Mouse (Mus musculus) liver, embryonic 16.5 days (tissue): ENCODE measurements around the gene Dnajb4. TPM values are rescaled to one million over a fixed set of nuclear protein-coding genes. Genes with fewer than 3 reads are reported as not detected.
A peak's percentile ranks its signal among the peaks of the same experiment; 100 is the strongest.
"Not testable (repeated sequence)": the region's sequence is repeated elsewhere in the genome, so short reads cannot be mapped to it uniquely, and the experiment has no call there.

Experiments
- ATAC-seq: fragments of 200-750 bp; cut with Nextera tagmentation; 2 replicates; pipeline ENCODE4 v1.8.0; 2017; ENCODE audit warnings: low read depth, mild to moderate bottlenecking, moderate number of reproducible peaks, moderate library complexity
- H3K27ac ChIP-seq: fragments of 300-500 bp; sonication (generic); 2 replicates; pipeline ENCODE4 v1.5.1; 2014; ENCODE audit warnings: mild to moderate bottlenecking, low read length
- H3K27me3 ChIP-seq: fragments of 300-500 bp; sonication (generic); 2 replicates; pipeline ENCODE4 v1.6.1; 2014; ENCODE audit warnings: low read depth, low read length, mixed read lengths; ENCODE audit not compliant: control insufficient read depth, insufficient read depth
- H3K36me3 ChIP-seq: fragments of 300-500 bp; sonication (generic); 2 replicates; pipeline ENCODE4 v1.6.1; 2014; ENCODE audit warnings: mild to moderate bottlenecking; ENCODE audit not compliant: control insufficient read depth, insufficient read depth
- H3K4me1 ChIP-seq: fragments of 300-500 bp; sonication (generic); 2 replicates; pipeline ENCODE4 v1.6.1; 2014; ENCODE audit warnings: low read depth, low read length, mixed read lengths; ENCODE audit not compliant: control insufficient read depth
- H3K4me2 ChIP-seq: fragments of 300-500 bp; sonication (generic); 2 replicates; pipeline ENCODE4 v1.6.1; 2014; ENCODE audit warnings: low read depth, low read length, mixed read lengths
- H3K4me3 ChIP-seq: fragments of 300-500 bp; sonication (generic); 2 replicates; pipeline ENCODE4 v1.5.1; 2014; ENCODE audit warnings: low read depth, mild to moderate bottlenecking, low read length
- H3K9ac ChIP-seq: fragments of 300-500 bp; sonication (generic); 2 replicates; pipeline ENCODE4 v1.6.1; 2014; ENCODE audit warnings: low read depth, low read length
- H3K9me3 ChIP-seq: fragments of 300-500 bp; sonication (generic); replicated peaks from 2 replicates; pipeline ENCODE4 v1.6.1; 2016; ENCODE audit warnings: low read length; ENCODE audit not compliant: control insufficient read depth
- WGBS: fragments of 180-500 bp; shearing (Covaris S2); extraction: QIAGEN DNeasy Blood & Tissue Kit; methylation state at CpG from one replicate; pipeline ENCODE4 v1.1.7; 2014; ENCODE audit not compliant: insufficient replicate concordance; 5-methylcytosine and 5-hydroxymethylcytosine counted together
- polyA plus RNA-seq: library from polyadenylated mRNA; unstranded; fragments of >200 nt; fragmentation: Nextera tagmentation; extraction: Ambion mirVana; gene quantifications from 2 replicates; pipeline ENCODE4 v1.2.1, GENCODE M21; 2015

Dnajb4 gene
- polyA plus RNA-seq, 1 experiment from 2014 or later: 37.1 TPM

DNA sequence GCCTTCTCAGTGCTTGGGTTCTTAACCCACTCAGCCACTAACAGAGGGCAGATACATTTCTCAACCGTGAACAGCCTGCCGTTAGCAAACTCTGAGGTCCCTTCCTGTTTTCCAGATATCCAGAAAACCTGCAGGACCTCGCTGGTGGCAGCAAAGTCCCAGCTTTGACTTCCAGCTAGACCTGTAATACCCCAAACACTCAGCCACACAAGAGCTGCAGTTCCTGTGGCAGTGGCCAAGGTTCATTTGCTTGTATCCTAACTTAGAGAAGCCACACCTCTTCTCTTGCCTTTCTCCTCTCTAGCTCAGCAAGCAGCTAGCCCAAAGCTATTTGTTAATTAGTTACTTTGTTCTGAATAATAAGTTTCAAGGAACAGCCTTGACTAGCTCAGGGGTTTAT lies 60.2 kb downstream of the Dnajb4 start:
- H3K4me2 ChIP-seq: no peak overlapping the region

DNA sequence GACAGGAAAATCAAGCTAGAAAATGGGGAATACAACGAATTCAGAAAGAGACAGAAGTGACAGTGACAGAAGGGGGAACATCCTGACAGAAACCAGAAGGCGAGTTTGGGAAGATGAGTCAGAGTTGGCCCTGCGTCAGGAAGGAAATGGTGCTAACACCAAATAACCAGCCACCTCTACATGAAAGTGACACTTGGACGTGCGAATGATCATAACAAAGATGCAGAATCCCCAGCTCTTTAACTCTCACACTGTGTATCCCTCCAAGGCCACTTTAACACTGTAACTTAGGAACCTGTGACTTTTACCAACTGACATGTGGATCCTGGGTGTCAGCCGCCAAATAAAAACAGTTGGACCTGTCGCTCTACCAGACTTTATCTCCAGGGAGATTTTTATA lies 60.7 kb downstream of the Dnajb4 start:
- H3K4me3 ChIP-seq: no peak overlapping the region
- H3K27ac ChIP-seq: no peak overlapping the region; the same call in 1 of the 2 replicates
- no peaks in the 10 kb centered on the region for H3K9me3 ChIP-seq
- H3K9ac ChIP-seq: no peak overlapping the region
- no peak overlapping the region for H3K4me2 ChIP-seq
- H3K4me1 ChIP-seq: peaks cover 46% of the 10 kb centered on the region
- H3K36me3 ChIP-seq: no peaks in the 10 kb centered on the region
- H3K27me3 ChIP-seq: no peaks in the 10 kb centered on the region
- 23% methylated on average over 7 of the region's 7 CpGs for WGBS
- ATAC-seq: no peak

More for the DNA sequence above, 60.2 kb downstream of the Dnajb4 start:
- Histone ChIP-seq H3K27ac (no peak overlapping the region; the same call in 1 of the 2 replicates), H3K4me3 (no peak overlapping the region), H3K27me3 (no peaks in the 10 kb centered on the region), H3K36me3 (no peaks in the 10 kb centered on the region), H3K9ac (no peak overlapping the region), H3K9me3 (no peaks in the 10 kb centered on the region), H3K4me1 (peaks cover 49% of the 10 kb centered on the region)
- no peak for ATAC-seq
- 6% methylated on average over 3 of the region's 3 CpGs for WGBS

- Histone ChIP-seq H3K4me2 (no peak overlapping the region), H3K9me3 (no peaks in the 10 kb centered on the region), H3K4me1 (peaks cover 24% of the 10 kb centered on the region), H3K27me3 (no peaks in the 10 kb centered on the region), H3K36me3 (no peaks in the 10 kb centered on the region), H3K9ac (no peak overlapping the region), H3K27ac (no peak overlapping the region), H3K4me3 (no peak overlapping the region)
- no peak for ATAC-seq
- 55% methylated on average over 12 of the region's 12 CpGs for WGBS
These were observed 62.8 kb downstream of the Dnajb4 start for GRCm38 (mm10) chr3:152147085-152147831.

DNA sequence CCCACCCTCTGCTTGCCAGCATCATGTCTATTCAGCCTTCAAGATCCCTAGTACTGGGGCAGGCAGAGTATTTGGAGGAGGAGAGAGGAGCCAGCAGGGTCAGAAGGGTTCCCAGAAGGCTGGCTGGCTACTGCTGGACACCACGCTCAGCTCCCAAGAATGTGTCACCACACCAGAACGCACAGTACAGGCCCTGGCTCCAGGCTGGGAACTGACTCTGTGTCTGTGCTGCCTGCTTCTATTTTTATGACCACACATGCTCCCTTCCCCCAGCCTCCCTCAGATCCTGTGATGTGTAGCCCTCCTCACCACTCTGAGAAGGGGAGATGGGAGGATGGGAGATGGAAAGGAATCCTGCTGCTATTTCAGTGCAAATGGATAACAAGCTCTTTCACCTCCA lies 64.9 kb downstream of the Dnajb4 start:
- ATAC-seq: peak; percentile 38; the same call in 1 of the 2 replicates
- Histone ChIP-seq H3K4me3 (no peak overlapping the region), H3K27ac (no peak overlapping the region), H3K4me2 (no peak overlapping the region), H3K27me3 (no peaks in the 10 kb centered on the region), H3K9ac (no peak overlapping the region), H3K9me3 (no peaks in the 10 kb centered on the region), H3K36me3 (no peaks in the 10 kb centered on the region), H3K4me1 (peaks cover 10% of the 10 kb centered on the region)
- WGBS: 58% methylated on average over 2 of the region's 2 CpGs

DNA sequence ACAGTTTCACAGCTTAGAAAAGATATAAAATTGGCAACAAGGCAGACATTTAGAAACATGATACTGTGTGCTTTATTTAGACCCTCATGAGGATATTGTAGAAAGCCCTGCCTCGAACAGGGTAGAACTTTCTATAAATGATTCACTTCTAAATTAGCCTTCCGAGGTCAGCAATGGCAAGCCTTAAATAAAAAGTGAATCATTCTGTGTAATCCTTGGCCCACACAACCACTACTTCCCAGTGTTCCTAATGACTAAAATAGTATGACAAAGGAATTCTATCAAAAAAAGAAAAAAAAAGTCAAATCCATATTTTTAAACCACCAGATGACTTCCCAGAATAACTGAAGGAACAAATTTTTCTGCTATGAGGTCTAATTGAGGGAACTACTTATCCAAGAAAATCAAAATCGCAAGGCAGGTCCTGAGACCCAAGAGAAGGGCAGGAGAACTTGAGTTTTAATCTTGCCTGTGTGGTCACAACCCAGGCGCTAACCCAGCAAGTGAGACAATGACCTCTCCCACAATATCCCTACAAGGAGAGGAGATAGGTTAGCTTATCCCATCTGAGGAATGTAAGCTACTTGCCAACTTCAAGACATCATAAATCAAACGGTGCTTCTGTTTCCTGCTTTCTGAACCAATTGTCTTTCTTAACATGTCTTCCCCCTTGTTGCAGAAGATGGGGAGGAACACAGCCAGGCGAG lies 67.0 kb downstream of the Dnajb4 start:
- H3K4me2 ChIP-seq: no peak overlapping the region
- no peaks in the 10 kb centered on the region for H3K36me3 ChIP-seq
- H3K27me3 ChIP-seq: no peaks in the 10 kb centered on the region
- ATAC-seq: no peak
- H3K9ac ChIP-seq: no peak overlapping the region
- no peaks in the 10 kb centered on the region for H3K9me3 ChIP-seq
- no peak overlapping the region for H3K4me3 ChIP-seq
- peaks cover 3% of the 10 kb centered on the region for H3K4me1 ChIP-seq
- 46% methylated on average over 6 of the region's 6 CpGs for WGBS
- H3K27ac ChIP-seq: no peak overlapping the region

DNA sequence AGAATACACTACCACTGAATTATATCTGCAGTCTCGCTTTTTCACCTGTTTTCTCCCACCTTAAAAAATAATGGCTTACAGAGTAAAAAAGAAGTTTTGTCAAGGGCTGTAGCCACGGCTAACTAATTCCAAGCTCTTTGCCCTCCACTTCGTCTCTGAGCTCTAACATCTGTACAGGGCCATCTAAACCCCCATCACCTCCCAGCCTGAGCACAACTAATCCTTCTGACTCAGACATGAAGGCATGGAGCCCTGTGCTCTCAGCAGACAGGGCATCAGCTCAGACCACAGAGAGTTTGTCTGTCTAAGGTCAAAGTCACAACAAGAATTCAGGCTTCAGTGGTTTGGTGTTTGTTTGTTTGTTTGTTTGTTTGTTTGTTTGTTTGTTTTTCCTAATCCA lies 68.0 kb downstream of the Dnajb4 start:
- Histone ChIP-seq H3K4me2 (no peak overlapping the region), H3K4me1 (no peaks in the 10 kb centered on the region; the same call in 1 of the 2 replicates), H3K9ac (no peak overlapping the region), H3K36me3 (no peaks in the 10 kb centered on the region), H3K27ac (no peak overlapping the region), H3K27me3 (no peaks in the 10 kb centered on the region), H3K4me3 (no peak overlapping the region), H3K9me3 (no peaks in the 10 kb centered on the region)
- ATAC-seq: no peak
- WGBS: 61% methylated on average over 3 of the region's 3 CpGs

- H3K4me1 ChIP-seq, H3K9ac ChIP-seq, H3K27ac ChIP-seq, H3K36me3 ChIP-seq, H3K9me3 ChIP-seq, H3K4me3 ChIP-seq, ATAC-seq, H3K4me2 ChIP-seq, H3K27me3 ChIP-seq: not testable (repeated sequence)
- 79% methylated on average over 3 of the region's 3 CpGs for WGBS
These were observed 70.8 kb downstream of the Dnajb4 start for GRCm38 (mm10) chr3:152139308-152139707.

DNA sequence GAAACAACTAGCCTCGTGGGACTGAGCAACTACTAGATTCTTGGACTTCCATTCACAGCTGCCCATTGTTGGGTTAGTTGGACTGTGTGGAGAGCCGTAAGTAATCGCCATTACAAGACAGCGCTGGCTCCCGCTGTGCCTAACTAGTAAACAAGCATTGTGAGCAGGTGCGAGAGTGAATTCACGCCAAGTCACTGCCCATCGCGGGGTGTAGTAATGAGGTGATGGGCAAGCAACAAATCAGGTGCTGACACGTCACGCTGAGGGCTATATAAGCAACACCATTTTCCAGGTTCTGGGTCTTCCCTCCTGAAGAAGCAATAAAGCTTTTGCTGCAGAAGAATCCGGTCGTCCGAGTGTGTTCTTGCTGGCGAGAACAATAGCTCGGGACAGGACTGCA lies 74.0 kb downstream of the Dnajb4 start:
- not testable (repeated sequence) for H3K4me2 ChIP-seq, ATAC-seq, H3K9ac ChIP-seq, H3K9me3 ChIP-seq, H3K4me1 ChIP-seq, H3K27me3 ChIP-seq, H3K27ac ChIP-seq, H3K4me3 ChIP-seq, H3K36me3 ChIP-seq
- 80% methylated on average over 16 of the region's 16 CpGs for WGBS

- no peak overlapping the region for H3K4me2 ChIP-seq
- H3K4me1 ChIP-seq: no peaks in the 10 kb centered on the region; the same call in 1 of the 2 replicates
- no peak overlapping the region for H3K27ac ChIP-seq
- 39% methylated on average over 9 of the region's 9 CpGs for WGBS
- no peak overlapping the region for H3K4me3 ChIP-seq
- H3K27me3 ChIP-seq: no peaks in the 10 kb centered on the region
- ATAC-seq: no peak
- H3K9ac ChIP-seq: no peak overlapping the region
- H3K36me3 ChIP-seq: no peaks in the 10 kb centered on the region
- no peaks in the 10 kb centered on the region for H3K9me3 ChIP-seq
These were observed 76.5 kb downstream of the Dnajb4 start for GRCm38 (mm10) chr3:152133621-152134020.
